Mouse (Mus musculus) mature B cell (primary cell): Measurements from ENCODE around the gene Ube2d2b.

Experiments used
- in situ Hi-C: fragments of 300-500 bp; cut with MboI; formaldehyde crosslinking; loops from 2 replicates; pipeline ENCODE4 v1.14.3; 2019

The Ube2d2b gene

DNA sequence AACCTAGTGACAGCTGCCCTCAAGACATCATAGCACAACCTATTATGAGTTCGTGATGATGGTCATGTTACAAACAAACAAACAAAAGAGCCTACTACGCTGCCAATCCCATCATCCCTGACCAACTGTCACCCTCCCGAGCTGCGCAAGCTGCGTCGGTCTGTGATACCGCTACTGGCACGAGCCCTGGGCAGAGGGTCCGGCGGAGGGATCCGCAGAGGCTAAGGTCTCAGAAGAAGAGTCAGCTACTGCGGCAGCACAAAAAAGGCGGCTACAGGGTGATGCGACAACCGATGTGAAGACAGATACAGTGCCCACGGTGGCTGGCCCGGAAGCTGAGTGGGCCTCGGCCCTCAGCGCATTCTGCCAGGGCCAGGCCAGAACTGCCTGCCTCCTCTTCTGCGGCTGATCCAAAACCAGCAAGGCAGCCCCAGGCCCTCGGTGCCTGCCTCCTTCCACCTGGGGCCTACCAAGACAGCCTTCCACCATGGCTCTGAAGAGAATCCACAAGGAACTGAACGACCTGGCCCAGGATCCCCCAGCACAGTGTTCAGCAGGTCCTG lies at the start of gene Ube2d2b:
Ube2d2b (plus strand) TSS at position 102 of the 563 bp plus-strand sequence.
- in situ Hi-C loops, result no loop called here

DNA sequence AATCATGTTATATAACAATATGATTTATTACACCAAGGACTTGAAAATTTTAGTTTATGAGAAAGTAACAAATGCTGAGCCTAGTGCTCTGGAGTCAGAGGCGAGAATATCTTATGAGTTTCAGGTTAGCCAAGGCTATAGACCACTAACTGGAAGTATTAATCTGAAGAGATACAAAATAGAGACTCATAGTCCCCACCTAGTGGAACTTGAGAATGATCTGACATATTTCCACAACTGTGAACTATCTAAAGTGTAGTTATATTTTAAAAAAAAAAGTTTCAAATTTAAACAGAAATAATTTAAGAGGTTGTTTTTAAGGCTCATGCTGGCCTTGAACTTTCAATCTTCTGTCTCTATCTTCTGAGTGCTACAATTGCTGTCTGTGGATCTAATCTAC lies 47.5 kb upstream of the Ube2d2b start:
- in situ Hi-C loops, result no loop called here

DNA sequence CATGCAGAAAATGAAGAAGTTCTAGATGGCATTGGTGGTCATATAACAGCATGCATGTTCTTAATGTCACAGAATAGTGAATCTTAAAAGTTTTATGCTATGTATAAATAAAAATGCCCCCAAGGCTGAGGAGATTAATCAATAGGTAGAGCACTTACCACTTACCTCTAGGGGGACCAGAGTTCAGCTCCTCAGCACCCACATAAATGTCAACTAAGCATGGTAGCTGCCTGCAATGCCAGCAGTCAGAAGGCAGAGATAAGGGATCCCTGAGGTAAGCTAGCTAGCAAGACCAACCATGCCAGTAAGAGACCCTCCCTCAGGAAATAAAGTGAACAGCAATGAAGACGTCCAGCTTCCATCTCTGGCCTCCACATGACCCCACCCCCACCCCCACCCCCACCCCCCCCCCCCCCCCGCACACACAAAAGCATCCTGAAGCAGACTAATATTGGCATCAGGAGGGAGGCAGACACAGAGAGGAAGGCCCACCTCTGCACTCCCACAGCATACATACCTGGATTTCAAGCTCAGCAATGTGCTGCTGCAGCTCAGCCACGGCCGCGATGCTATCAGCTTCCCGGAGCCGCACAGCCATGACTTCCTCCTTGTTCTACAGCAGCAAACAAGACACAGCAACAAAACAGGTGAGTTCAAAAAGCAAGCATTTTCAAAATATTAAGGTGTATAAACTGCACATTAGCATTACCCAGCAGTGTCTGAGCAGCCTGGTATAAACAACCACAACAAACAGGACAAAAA lies 42.0 kb upstream of the Ube2d2b start:
- in situ Hi-C loops, result no loop called here

DNA sequence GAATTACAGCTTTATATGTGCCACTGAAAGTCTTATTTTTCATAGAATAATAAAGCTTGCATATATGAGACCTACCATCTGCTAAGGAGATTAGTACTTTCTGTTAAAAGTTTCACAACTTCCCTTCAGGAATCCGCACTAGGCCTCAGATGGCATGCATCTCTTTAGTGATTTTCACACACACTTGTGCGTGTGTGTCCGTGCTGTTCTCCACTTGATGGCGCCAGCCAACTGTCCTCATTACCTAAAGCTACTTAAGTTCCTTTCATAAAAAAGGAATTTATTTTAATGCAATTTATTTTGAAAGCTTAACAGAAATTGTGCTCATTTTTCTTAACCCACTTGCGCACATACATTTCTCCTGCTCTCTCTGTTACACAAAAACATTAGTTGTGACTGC lies 40.4 kb upstream of the Ube2d2b start:
- in situ Hi-C loops, result no loop called here

DNA sequence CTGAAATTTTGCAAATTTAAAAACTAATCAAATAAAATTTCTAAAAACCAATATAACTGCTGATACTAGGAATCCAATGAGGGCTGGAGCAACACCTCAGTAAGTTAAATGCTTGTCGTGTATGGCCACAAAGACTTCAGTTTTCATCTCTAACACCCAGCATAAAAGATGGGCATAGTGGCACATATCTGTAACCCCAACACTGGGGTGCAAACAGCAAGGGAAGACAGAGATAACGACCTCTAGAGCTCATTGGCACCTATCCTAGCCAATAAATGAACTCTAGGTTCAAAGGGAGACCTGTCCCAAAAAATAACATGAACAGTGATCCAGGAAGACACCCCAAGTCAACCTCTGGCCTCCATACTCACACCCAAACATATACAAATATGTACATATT lies 37.9 kb upstream of the Ube2d2b start:
- in situ Hi-C loops, result no loop called here

DNA sequence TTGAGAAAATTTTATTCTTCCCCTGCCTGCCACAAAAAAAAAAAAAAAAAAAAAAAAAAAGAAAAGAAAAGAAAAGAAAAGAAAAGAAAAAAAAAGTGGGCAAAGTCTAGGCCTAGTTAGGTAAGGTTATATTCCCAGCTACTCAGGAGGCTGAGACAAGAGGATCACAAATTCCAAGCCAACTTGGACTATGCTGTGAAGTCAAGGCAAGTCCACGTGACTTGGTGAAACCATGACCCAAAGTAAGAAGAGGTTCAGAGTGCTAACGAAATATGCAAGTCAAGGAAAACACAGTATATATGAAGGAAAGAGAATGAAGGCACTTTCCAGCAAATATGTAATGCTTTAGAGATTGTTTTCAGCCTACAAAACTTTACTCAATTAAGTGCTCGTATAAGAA lies 37.4 kb upstream of the Ube2d2b start:
- in situ Hi-C loops, result no loop called here

DNA sequence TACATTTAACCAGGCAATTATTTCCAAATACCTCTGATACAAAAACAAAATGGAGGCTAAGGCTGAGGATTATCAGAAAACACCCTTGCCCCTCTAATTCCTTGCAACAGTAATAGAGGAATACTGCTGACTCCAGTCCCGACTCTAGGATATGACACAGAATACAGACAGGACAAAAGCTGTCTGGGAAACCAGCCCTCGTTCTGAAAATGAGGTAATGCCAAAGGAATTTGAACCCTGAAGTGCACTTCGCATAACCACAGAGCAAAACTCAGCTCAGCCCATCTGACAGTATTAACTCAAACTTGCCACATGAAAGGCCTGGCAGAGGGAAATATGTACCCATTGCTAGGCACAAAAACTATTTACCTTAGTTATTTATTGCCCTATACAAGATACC lies 36.6 kb upstream of the Ube2d2b start:
- in situ Hi-C loops, result no loop called here

DNA sequence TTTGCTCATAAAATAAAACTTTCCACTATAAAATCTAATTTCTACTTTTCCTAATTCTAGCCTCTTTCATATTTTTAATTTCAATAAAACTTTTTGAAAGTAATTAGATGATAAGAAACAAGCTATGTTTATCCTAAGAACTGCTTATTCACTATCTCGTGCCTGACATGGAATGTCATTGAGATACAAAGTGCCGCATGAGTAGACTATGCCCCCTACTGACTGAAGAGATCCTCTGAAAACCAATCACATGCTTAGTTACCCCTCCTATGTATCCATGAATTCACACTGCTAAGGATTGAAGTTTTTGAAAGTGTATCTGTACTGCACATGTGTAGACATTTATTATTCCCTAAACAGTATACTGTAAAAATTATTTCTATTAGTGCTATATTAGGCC lies 36.0 kb upstream of the Ube2d2b start:
- in situ Hi-C loops, result no loop called here

DNA sequence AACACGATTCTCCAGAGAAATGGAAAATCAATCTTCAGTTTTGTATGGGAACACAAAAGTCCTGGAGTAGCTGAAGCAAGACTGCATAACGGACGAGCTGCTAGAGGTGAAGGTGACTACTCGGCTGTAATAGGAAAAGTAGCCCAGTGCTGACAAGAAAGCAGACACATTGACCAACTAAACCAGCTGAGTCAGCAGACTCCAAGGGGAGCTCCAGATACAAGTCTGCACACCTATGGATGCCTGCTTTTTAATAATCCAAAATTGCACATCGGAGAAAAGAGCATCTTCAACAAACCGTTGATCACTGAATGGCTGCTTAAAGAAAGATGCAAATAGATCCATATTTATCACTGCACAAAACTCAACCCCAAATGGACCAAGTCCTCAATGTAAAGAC lies 31.6 kb upstream of the Ube2d2b start:
- in situ Hi-C loops, result no loop called here

DNA sequence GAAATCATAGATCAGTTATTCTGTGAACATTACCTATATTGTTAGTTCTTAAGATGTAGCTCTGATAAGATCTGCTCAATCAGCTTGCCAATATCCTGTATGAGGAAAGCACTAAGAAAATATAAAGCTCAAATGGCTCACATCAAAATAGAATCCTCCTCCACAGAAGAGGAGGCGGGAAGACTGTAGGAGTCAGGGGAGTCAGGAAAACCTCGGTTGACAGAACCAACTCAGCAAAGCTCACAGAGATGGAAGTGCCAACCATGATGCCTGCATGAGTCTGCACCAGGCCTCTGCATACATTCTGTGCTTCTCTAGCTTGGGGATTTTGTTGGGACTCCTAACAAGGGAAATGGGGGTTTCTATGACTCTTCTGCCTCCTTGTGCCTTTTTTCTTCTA lies 28.7 kb upstream of the Ube2d2b start:
- in situ Hi-C loops, result no loop called here

DNA sequence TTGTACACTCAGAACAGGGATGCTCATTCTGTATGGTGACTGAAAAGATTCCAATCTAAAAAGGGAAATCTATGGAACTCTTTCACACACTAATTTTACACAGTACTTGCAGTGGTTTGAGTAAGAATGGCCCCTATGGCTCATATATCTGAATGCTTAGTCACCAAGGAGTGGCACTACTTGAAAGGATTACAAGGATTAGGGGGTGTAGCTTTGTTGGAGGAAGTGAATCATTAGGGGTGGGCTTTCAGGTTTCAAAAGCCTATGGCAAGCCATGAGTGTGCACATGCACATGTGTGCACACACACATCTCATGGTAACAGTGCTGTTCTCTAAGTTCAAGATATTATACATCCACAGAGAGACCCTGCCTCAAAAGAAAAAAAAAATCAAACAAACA lies 27.3 kb upstream of the Ube2d2b start:
- in situ Hi-C loops, result no loop called here

DNA sequence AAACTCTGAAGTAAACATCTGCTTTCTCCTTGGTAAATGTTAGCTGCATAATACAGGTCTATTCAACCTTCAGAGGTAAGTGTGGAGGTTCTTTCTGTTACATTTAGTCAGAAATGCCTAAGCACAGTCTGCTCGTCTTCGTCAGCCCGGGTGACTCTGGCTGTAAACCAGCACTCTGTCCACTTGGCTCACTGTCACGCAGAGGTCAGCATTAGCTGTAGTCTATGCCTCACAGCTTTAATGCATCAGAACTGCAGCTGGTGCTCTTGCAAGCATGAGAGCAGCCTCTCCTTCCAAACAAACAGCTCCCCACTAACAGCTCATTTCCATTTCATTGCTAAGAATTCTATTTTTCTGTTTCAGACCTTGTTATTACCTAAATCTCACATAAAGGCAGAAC lies 22.4 kb upstream of the Ube2d2b start:
- in situ Hi-C loops, result no loop called here

DNA sequence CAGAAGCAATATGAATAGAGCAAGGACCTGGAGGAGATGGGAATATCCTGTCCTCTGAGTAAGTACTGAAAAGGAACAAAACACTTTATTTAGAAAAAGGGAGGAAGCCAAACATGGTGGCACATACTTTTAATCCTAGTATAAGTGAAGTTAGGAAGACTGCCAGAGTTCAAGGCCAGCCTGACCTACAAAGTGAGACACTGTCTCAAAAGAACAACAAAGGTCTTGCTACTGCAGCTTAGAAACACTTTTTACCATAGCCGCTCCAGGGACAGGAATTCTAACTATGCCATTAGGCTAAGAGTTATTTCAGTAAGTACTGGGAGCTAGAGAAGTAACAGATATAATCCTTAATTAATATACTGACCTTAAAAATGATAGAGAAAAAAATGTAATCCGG lies 15.2 kb upstream of the Ube2d2b start:
- in situ Hi-C loops, result no loop called here

DNA sequence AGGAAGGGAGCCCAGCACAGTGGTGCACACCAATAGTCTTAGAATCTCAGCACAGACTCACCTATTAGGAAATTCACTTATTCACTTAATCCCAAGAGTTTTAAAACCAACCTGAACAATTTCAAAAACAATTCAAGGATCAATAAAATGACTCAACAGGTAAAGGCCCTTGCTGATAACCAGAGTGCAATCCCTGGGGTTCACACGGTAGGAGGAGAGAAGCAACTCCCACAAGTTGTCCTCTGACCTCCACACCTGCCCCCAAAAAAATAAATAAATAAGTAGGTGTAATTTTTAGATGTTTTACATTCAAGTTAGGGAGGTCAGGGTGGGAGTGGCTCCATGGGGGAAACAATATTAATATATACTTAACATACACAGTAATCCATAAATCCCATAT lies 7.4 kb upstream of the Ube2d2b start:
- in situ Hi-C loops, result no loop called here

DNA sequence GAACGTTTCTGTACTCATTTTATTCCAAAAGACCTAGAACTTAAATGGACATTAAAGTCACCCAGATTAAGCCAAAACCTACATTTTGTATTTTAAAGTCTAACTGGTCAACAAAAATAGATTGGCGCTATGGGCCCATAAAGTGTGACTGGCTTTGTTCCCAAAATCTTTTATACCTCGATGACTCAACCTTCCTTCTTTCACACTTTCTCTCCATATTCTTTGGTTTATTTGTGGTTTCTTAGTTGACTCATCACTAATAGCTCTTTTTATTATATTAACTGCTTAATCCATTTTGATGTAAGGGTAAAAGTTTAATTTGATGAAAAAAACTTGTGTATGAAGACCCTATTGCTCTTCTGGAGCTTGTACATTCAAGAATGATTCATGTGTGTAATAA lies 1.5 kb downstream of the Ube2d2b start:
- in situ Hi-C loops, result no loop called here

DNA sequence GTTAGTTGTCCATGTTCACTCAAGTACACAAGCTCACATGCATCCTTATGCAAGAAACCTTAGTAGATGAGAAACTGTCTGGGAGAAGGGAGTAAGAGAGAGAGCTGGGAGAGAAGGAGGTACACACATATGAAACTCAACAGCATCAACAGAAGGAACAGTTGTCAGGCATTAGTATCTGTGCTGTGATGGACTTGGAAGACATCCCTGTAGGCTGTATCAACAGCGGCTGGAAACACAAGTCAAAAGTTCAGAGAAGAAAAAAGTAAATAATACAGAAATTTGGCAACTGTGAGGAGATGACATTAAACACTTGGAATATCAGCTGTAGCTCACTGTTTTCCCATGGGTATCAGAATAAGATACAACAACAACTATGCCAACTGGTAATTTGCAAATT lies 4.4 kb downstream of the Ube2d2b start:
- in situ Hi-C loops, result no loop called here

DNA sequence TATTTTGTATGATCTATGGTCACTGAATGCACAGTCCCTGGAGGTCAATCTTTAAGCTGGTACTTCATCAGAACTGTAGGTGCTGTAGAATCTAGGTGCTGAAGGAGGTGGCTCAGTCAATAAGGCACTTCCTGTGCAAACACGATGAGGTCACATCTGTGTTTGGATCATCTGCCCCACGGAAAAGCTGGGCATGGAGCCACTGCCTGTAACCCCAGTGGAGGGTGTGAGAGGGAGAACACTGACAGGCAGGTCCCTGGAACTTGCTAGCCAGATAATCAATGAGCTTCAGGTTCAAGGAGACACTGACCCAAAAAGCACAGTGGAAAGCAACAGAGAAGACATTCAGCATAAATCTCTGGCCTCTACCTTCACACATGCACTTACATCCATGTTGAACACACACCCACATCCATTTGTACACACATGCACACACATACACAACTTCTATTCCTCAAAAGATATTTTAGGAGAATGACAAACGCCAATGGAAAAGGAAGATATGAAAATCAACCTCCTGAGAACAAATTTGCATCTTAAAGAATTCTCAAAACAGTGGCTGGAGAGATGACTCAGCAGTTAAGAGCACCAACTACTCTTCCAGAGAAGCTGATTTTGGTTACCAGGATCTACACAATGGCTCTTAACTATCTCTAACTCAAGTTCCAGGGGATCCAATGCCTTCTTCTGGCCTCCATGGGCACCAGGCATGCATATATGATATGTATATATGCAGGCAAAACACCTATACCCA lies 9.2 kb downstream of the Ube2d2b start:
- in situ Hi-C loops, result no loop called here

DNA sequence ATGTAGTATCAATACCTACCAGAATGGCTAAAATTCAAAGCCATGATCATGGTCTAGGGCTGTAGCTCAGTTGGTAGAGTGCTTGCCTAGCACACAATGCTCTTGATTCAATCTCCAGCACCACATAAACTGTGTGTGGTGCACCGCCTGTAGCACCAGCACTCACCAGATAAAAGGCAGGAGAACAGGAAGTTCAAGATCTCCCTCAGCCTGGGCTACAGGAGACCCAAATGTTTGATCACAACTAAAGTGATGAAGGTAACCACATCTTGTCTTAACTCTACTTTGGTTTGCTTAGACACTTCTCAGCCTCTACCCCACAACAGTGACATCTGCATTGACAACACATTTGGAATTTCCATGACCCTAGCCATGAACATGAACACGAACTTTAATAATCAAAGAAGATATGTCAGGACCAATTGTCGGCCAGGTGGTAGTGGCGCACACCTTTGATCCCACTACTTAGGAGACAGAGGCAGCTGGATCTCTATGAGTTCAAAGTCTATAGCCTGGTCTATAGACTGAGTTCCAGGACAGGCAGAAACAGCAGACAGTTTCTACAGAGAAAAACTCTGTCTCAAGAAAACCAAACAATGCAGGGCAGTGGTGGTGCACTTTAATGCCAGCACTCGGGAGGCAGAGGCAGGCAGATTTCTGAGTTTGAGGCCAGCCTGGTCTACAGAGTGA lies 10.8 kb downstream of the Ube2d2b start:
- in situ Hi-C loops, result no loop called here

DNA sequence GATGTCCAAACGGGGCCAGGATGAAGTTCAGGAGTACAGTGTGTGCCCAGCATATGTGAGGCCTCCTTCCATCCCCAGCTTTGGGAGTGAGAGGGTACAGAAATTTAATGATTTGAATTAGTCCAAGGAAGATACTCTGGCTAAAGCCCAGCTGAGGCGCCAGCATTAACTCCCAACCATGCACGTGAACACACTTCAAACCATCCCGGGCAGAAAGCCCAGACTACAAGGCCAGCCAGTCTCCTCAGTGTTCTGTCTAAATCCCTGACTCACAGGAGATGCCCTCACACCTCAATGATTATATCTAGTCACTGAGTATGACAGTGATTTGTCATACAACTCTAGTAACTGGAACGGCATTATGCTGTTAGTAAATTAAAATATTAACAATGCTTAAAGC lies 17.4 kb downstream of the Ube2d2b start:
- in situ Hi-C loops, result no loop called here

DNA sequence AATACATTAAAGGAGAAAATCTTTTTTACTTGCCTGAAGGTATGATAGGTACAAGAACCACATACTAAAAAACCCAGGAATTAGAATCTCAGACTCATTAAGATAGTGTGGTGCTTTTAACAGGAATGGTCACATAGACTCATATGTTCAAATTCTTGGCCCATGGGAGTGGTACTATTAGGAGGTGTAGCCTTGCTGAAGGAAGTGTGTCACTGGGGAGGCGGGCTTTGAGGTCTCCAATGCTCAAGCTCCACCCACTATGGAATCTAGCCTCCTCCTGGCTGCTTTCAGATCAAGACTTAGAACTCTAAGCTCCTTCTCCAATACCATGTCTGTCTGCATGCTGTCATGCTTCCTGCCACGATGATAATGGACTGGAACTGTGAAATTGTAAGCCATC lies 17.9 kb downstream of the Ube2d2b start:
- in situ Hi-C loops, result no loop called here

DNA sequence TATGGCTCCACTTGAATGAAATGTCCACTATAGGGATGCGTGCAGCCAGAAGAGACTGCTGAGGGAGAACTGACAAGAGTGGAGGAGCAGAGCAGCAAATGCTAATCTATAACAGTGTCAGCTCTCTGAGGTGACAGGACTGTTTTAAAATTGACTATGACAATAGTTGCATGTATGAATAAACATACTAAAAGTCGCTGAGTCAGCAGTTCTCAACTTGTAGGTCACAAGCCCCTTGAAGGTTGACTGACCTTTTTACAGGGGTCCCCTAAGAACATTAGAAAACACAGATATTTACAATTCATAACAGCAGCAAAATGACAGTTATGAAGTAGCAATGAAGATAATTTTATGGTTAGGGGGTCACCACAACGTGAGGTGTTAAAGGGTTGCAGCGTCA lies 19.1 kb downstream of the Ube2d2b start:
- in situ Hi-C loops, result no loop called here

DNA sequence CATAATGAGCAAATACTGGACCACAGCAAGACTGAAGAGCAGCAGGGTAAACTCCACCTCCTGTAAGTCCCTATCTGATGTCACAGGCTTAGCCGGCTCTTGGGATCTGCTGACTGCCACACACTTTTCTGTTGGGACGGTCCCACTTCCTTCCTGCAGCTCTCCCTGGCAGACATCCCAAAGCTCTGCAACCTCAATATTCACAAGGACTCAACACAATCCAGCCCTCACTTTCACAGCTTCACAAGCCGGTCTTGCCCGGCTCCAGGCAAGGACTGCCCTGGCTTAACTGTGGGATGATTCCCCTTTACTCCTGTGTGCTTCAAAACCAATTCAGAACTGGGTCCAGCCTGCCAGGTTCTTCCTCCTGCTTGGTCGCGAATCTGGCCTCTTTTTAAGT lies 23.9 kb downstream of the Ube2d2b start:
- in situ Hi-C loops, result no loop called here

DNA sequence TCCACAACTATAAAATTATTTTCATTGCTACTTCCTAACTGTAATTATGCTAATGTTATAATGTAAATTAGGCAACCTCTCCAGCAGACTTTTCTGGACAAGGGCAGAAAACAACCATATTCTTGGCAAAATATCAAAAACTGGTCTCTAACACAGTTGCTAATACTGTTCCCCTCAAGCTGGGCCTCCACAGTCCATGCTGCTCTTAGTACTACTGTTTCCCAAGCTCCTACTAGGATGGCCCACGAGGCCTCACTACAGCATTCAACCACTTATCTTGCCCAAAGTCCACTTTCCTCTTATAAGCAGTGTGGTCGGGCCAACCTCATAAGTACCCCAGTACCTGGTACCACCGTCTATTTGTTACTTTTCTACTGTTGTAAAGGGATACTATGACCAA lies 24.7 kb downstream of the Ube2d2b start:
- in situ Hi-C loops, result no loop called here
